Mouse (Mus musculus) c-Kit-positive CD71-negative TER-119-negative erythroid progenitor cells, embryonic 14.5 days (primary cell): ENCODE data around the gene Shroom3.
"Not testable (repeated sequence)": the region's sequence is repeated elsewhere in the genome, so short reads cannot be mapped to it uniquely, and the experiment has no call there.

Experiments used
- DNase-seq: peaks from one replicate; pipeline ENCODE4 v3.0.0-alpha.2; 2013; ENCODE audit warnings: low read depth

The Shroom3 gene

GRCm38 (mm10) chr5:92895877-92896276 lies 212.6 kb downstream of the Shroom3 start:
- DNase-seq, result no peak

GRCm38 (mm10) chr5:92896725-92897280 lies 213.6 kb downstream of the Shroom3 start:
- no peak for DNase-seq

- peak; percentile 38 for DNase-seq
Measured at GRCm38 (mm10) chr5:92897766-92898745, 214.8 kb downstream of the Shroom3 start.

GRCm38 (mm10) chr5:92900470-92900869 lies 217.2 kb downstream of the Shroom3 start:
- DNase-seq, result no peak

- DNase-seq, result no peak
Measured at GRCm38 (mm10) chr5:92901870-92902269, 218.6 kb downstream of the Shroom3 start.

GRCm38 (mm10) chr5:92905146-92905545 lies 221.9 kb downstream of the Shroom3 start:
- DNase-seq, result no peak

GRCm38 (mm10) chr5:92905594-92906008 lies 222.4 kb downstream of the Shroom3 start:
- no peak for DNase-seq

GRCm38 (mm10) chr5:92908227-92908626 lies 225.0 kb downstream of the Shroom3 start:
- DNase-seq, result no peak

- no peak for DNase-seq
Measured at GRCm38 (mm10) chr5:92910838-92911237, 227.6 kb downstream of the Shroom3 start.

- no peak for DNase-seq
Measured at GRCm38 (mm10) chr5:92915421-92915820, 232.2 kb downstream of the Shroom3 start.

- DNase-seq, result no peak
Measured at GRCm38 (mm10) chr5:92917755-92918154, 234.5 kb downstream of the Shroom3 start.

GRCm38 (mm10) chr5:92918170-92918569 lies 234.9 kb downstream of the Shroom3 start:
- no peak for DNase-seq

GRCm38 (mm10) chr5:92918866-92919265 lies 235.6 kb downstream of the Shroom3 start:
- DNase-seq, result no peak

- DNase-seq, result no peak
Measured at GRCm38 (mm10) chr5:92919390-92919789, 236.2 kb downstream of the Shroom3 start.

- DNase-seq, result no peak
Measured at GRCm38 (mm10) chr5:92920984-92921383, 237.7 kb downstream of the Shroom3 start.

- DNase-seq, result no peak
Measured at GRCm38 (mm10) chr5:92921728-92922127, 238.5 kb downstream of the Shroom3 start.

- DNase-seq, result not testable (repeated sequence)
Measured at GRCm38 (mm10) chr5:92922981-92923380, 239.7 kb downstream of the Shroom3 start.

- no peak for DNase-seq
Measured at GRCm38 (mm10) chr5:92924851-92925477, 241.7 kb downstream of the Shroom3 start.

GRCm38 (mm10) chr5:92927667-92928066 lies 244.4 kb downstream of the Shroom3 start:
- no peak for DNase-seq

GRCm38 (mm10) chr5:92930557-92930956 lies 247.3 kb downstream of the Shroom3 start:
- DNase-seq, result no peak

GRCm38 (mm10) chr5:92931298-92931697 lies 248.1 kb downstream of the Shroom3 start:
- no peak for DNase-seq

- no peak for DNase-seq
Measured at GRCm38 (mm10) chr5:92933010-92933409, 249.8 kb downstream of the Shroom3 start.
